Mouse (Mus musculus): Measurements from ENCODE around the gene Olfr1426. TPM values are rescaled to one million over a fixed set of nuclear protein-coding genes. Genes with fewer than 3 reads are reported as not detected.

The Olfr1426 gene
- polyA plus RNA-seq, 1 experiment: not detected

- H3K4me3 ChIP-seq (ENCODE audit: low read depth, low read length): no peak within 1 kb of the TSS
- no peak for TF ChIP-seq POLR2A (IDR thresholded peaks at IDR 0.05; ENCODE audit: insufficient read depth, low read length)
- TF ChIP-seq CTCF (IDR thresholded peaks at IDR 0.05; ENCODE audit: low read depth, low read length): no peak
- TF ChIP-seq EP300 (IDR thresholded peaks at IDR 0.05; ENCODE audit: insufficient read depth, low read depth, low read length): no peak
- H3K27ac ChIP-seq (ENCODE audit: insufficient read depth, low read length): no peak within 1 kb of the TSS
- no peaks in the 10 kb centered on the region for H3K36me3 ChIP-seq (ENCODE audit: control insufficient read depth, insufficient read depth, low read length, poor library complexity, severe bottlenecking)
- H3K27me3 ChIP-seq (ENCODE audit: control insufficient read depth, insufficient read depth, low read length, poor library complexity, severe bottlenecking): no peaks in the 10 kb centered on the region
- H3K9me3 ChIP-seq (replicated peaks; ENCODE audit: control insufficient read depth, insufficient read depth, low read length, poor library complexity, severe bottlenecking): no peaks in the 10 kb centered on the region
- H3K9ac ChIP-seq (ENCODE audit: low read depth, poor library complexity, severe bottlenecking): no peak within 1 kb of the TSS
- no peaks in the 10 kb centered on the region for H3K4me1 ChIP-seq (ENCODE audit: control insufficient read depth, insufficient read depth, low read length)
Measured at GRCm38 (mm10) chr19:12041217-12041616, 50.6 kb downstream of the Olfr1426 start, which contains the start of gene Olfr1423. Gene Olfr1423 (minus strand): TSS chr19:12041317.

- H3K4me1 ChIP-seq (ENCODE audit: control insufficient read depth, insufficient read depth, low read length): no peaks in the 10 kb centered on the region
- H3K27ac ChIP-seq (ENCODE audit: insufficient read depth, low read length): no peak overlapping the region
- no peaks in the 10 kb centered on the region; the same call in 1 of the 2 replicates for H3K9me3 ChIP-seq (replicated peaks; ENCODE audit: control insufficient read depth, insufficient read depth, low read length, poor library complexity, severe bottlenecking)
- TF ChIP-seq POLR2A (IDR thresholded peaks at IDR 0.05; ENCODE audit: insufficient read depth, low read length) (no peak), EP300 (IDR thresholded peaks at IDR 0.05; ENCODE audit: insufficient read depth, low read depth, low read length) (no peak), CTCF (IDR thresholded peaks at IDR 0.05; ENCODE audit: low read depth, low read length) (no peak)
- H3K9ac ChIP-seq (ENCODE audit: low read depth, poor library complexity, severe bottlenecking): no peak overlapping the region
- no peaks in the 10 kb centered on the region for H3K36me3 ChIP-seq (ENCODE audit: control insufficient read depth, insufficient read depth, low read length, poor library complexity, severe bottlenecking)
- H3K27me3 ChIP-seq (ENCODE audit: control insufficient read depth, insufficient read depth, low read length, poor library complexity, severe bottlenecking): no peaks in the 10 kb centered on the region
- H3K4me3 ChIP-seq (ENCODE audit: low read depth, low read length): no peak overlapping the region
Measured at GRCm38 (mm10) chr19:12037727-12038126, 54.1 kb downstream of the Olfr1426 start.

Other genes with a start within 250 kb of the Olfr1426 start
- gene Olfr1418, start 230.9 kb downstream of the Olfr1426 start, polyA plus RNA-seq (2011; ENCODE audit: insufficient read depth, insufficient read length, low read depth, missing spikeins): not detected in 2 replicates
- not detected in 2 replicates for gene Olfr1419, start 216.9 kb downstream of the Olfr1426 start, polyA plus RNA-seq (2011; ENCODE audit: insufficient read depth, insufficient read length, low read depth, missing spikeins)
- gene Olfr1420, start 205.4 kb downstream of the Olfr1426 start, polyA plus RNA-seq (2011; ENCODE audit: insufficient read depth, insufficient read length, low read depth, missing spikeins): not detected in 2 replicates
- 42.2 and 42.6 TPM in 2 replicates for gene Patl1, start 179.6 kb downstream of the Olfr1426 start, polyA plus RNA-seq (2011; ENCODE audit: insufficient read depth, insufficient read length, low read depth, missing spikeins)
- 28.3 and 31.5 TPM in 2 replicates for gene Osbp, start 126.1 kb downstream of the Olfr1426 start, polyA plus RNA-seq (2011; ENCODE audit: insufficient read depth, insufficient read length, low read depth, missing spikeins)
- gene Olfr1423, start 50.7 kb downstream of the Olfr1426 start, polyA plus RNA-seq (2011; ENCODE audit: insufficient read depth, insufficient read length, low read depth, missing spikeins): 0.10 TPM in 1 of 2 replicates, not detected in the other
- not detected in 2 replicates for gene Olfr1424, start 29.3 kb downstream of the Olfr1426 start, polyA plus RNA-seq (2011; ENCODE audit: insufficient read depth, insufficient read length, low read depth, missing spikeins)
- gene Olfr1425, start 14.3 kb downstream of the Olfr1426 start, polyA plus RNA-seq (2011; ENCODE audit: insufficient read depth, insufficient read length, low read depth, missing spikeins): not detected in 2 replicates
- not detected in 2 replicates for gene Olfr1427, start 11.3 kb upstream of the Olfr1426 start, polyA plus RNA-seq (2011; ENCODE audit: insufficient read depth, insufficient read length, low read depth, missing spikeins)
- not detected in 2 replicates for gene Olfr1428, start 23.9 kb upstream of the Olfr1426 start, polyA plus RNA-seq (2011; ENCODE audit: insufficient read depth, insufficient read length, low read depth, missing spikeins)
- not detected in 2 replicates for gene Olfr76, start 31.2 kb upstream of the Olfr1426 start, polyA plus RNA-seq (2011; ENCODE audit: insufficient read depth, insufficient read length, low read depth, missing spikeins)
- gene Olfr1555-ps1, start 78.1 kb upstream of the Olfr1426 start, polyA plus RNA-seq (2011; ENCODE audit: insufficient read depth, insufficient read length, low read depth, missing spikeins): not detected in 2 replicates
- gene Olfr1431, start 108.6 kb upstream of the Olfr1426 start, polyA plus RNA-seq (2011; ENCODE audit: insufficient read depth, insufficient read length, low read depth, missing spikeins): not detected in 2 replicates
- gene Olfr1432, start 140.6 kb upstream of the Olfr1426 start, polyA plus RNA-seq (2011; ENCODE audit: insufficient read depth, insufficient read length, low read depth, missing spikeins): not detected in 2 replicates
- gene Olfr262, start 149.6 kb upstream of the Olfr1426 start, polyA plus RNA-seq (2011; ENCODE audit: insufficient read depth, insufficient read length, low read depth, missing spikeins): not detected in 2 replicates
- gene Olfr235, start 169.0 kb upstream of the Olfr1426 start, polyA plus RNA-seq (2011; ENCODE audit: insufficient read depth, insufficient read length, low read depth, missing spikeins): not detected in 2 replicates
- not detected in 2 replicates for gene Olfr1434, start 187.8 kb upstream of the Olfr1426 start, polyA plus RNA-seq (2011; ENCODE audit: insufficient read depth, insufficient read length, low read depth, missing spikeins)
- gene Olfr1436, start 207.1 kb upstream of the Olfr1426 start, polyA plus RNA-seq (2011; ENCODE audit: insufficient read depth, insufficient read length, low read depth, missing spikeins): not detected in 2 replicates
- not detected in 2 replicates for gene Olfr1437, start 233.1 kb upstream of the Olfr1426 start, polyA plus RNA-seq (2011; ENCODE audit: insufficient read depth, insufficient read length, low read depth, missing spikeins)
- gene Olfr1438-ps1, start 243.9 kb upstream of the Olfr1426 start, polyA plus RNA-seq (2011; ENCODE audit: insufficient read depth, insufficient read length, low read depth, missing spikeins): not detected in 2 replicates

All from ES-Bruce4 (cell line).